Mouse (Mus musculus) adrenal gland, postnatal 25 days (tissue): ENCODE data around the gene Spaca6. TPM values are rescaled to one million over a fixed set of nuclear protein-coding genes. Genes with fewer than 3 reads are reported as not detected.
"Not testable (repeated sequence)": the region's sequence is repeated elsewhere in the genome, so short reads cannot be mapped to it uniquely, and the experiment has no call there.

Experiments used
- DNase-seq: peaks from one replicate; pipeline ENCODE4 v3.0.0; 2021; ENCODE audit warnings: mixed read lengths
- total RNA-seq: library from RNA; stranded (reverse); gene quantifications from 2 replicates; pipeline ENCODE4 v1.2.3, GENCODE M21; 2021

The Spaca6 gene
- total RNA-seq, 1 experiment from 2014 or later: 108 TPM

DNA sequence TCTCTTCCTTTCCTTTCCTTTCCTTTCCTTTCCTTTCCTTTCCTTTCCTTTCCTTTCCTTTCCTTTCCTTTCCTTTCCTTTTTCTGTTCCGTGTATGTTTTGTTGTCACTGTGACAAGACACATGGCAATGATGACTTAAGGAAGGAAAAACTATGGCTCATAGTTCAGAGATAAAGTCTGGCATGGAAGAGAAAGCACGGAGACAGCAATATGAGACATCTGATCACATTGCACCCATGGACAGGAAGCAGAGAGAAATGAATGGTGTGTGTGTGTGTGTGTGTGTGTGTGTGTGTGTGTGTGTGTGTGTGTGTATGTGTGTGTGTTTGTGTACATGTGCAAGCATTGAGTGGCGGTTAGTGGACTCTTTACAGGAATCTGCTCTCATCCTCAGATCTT, 17.6 kb downstream of the Spaca6 start:
- not testable (repeated sequence) for DNase-seq

DNA sequence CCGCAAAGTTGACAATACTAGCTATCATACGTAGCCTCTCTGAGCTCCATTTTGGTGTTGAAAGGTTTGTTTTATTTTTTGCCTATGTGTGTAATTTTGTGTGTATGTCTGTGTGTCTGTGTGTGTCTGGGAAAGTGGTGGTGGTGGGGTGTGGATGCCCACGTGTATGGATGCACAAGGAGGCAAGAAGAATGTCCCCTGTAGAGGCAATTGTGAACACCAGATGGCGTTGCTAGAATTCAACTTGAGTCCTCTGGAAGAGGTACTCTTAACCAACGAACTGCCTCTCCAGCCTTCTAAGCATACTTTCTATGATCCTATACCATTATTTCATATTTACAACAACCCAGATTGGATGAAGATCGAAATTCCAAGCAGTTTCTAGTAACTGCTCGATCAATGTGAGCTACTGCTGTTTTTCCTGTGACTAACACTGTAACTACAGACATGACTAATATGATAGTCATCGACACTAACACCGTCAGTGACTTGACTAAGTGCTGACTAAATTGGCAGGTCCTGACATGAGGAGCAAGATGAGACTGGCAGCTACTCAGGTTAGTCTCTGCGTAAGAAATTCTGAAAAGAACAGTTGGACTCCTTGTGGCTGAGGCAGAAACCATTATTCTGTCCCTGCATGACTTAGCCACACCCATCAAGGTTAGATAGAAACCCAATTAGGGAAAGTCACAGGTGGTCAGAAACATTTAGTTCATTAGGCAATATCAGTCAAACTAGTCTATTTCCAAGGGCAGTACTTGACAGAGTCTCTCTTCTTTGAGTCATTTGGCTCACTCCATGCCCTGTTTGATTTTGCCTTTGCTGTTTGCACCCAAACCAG, 18.4 kb downstream of the Spaca6 start:
- no peak for DNase-seq

DNA sequence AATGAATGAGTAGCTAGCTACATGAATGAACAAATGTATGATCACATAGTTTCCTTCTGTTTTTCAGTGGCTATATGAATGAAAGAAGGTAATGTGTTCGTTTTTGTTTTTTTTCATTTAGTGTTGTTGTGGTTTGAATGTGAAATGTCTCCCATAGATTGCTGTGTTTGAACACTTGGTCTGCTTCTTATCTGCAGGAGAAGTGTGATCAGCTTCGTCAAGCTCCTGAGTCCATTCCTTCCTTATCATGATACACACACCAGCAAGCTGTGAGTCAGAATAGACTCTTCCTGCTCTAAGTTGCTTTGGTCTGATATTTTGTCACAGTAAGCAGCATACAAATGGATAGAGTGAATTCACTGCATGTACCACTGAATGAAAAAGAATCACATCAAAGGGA, 22.0 kb downstream of the Spaca6 start:
- DNase-seq: no peak

GRCm38 (mm10) chr17:17849906-17850712, 23.2 kb downstream of the Spaca6 start:
- DNase-seq: no peak

DNA sequence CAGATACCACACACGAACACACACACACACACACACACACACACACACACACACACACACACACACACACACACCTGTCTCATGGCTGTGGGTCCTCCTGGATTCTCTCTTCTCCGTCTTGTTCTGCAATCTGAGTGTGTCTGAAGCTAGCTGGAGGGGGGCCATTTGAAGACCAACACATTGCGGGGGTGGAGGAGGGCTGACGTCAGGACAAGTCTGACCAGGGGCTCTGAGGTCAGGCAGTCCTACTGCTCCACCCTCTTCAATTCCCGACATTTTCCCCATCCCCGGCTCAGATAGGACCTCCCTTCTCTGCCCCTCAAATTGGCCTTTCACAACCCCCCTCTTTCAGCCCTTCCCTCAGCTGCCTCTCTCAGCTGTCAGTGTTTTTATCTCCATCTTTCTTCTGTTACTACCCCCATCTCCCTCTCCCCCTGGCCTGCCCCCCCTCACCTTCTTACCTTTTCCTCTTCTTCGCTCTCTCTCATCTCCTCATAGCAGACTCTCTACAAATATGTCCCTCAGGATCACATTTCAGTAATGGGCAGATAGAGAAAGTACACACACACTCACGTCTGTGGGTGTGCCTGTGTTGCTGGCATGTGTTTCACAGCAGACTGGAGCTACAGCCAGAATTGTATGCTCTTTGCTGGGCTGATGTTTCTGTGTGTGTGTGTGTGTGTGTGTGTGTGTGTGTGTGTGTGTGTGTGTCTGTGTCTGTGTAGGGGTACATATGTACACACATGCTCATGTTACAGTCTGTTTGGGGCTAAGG, 28.3 kb downstream of the Spaca6 start, which contains the start of gene Has1:
Gene Has1 (minus strand): TSS at position 142 of the 775 bp plus-strand sequence.
- DNase-seq: no peak

DNA sequence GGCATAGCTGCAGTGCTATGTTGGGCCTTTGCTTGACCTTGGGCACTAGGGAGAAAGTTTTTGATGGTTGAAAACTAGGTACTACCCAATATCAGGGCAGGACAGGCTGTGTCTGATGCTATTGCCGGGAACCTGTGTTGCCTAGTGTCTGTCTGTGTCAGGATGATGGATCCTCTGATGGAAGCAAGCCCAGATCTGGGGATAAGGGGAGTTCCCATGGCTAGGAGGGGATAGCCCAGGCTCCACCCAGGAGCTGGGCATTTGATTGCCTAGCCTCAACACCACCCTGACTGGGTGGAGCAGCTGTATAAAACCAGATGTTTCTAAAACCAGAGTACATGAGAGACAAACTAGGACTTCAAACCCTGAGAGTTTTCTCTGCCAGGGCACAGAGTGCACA, 29.7 kb downstream of the Spaca6 start:
- DNase-seq: no peak

DNA sequence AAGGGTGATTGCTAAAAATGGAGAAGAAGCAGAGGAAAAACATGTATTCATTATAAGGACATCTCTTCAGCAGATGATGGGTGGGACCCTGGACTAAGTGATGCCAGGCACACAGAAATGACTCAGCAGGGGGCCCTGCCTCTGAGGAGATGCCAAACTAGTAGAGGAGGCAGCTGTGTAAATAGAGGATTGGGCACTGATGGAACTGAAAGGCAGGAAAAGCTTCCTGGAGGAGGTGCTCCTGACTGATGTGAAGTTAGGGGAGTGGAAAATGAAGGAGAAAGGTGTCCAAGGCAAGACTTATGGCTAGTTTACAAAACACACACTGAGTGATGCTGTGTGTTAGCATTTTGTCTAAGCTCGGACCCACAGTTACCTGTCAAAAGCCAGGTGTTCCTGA, 30.5 kb downstream of the Spaca6 start:
- DNase-seq: no peak

DNA sequence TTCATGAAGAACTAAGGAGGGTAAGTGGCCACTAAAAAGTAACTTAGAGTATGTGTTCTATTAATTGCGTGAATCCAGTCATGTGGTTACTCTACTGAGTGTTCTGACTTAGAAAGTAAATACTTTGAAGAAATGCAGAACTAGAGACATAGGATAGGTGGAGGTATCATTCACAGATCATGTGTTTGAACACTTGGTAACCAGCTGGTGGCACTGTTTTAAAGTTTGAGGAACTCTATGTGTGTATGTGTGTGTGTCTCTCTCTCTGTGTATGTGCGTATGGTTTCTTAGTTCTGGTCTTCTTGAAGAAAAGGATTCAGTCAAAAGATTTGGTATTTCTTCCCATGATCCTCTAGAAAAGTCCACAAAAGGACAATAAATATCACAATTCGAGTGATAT, 33.2 kb downstream of the Spaca6 start:
- DNase-seq: no peak

GRCm38 (mm10) chr17:17862360-17862759, 35.4 kb downstream of the Spaca6 start:
- no peak for DNase-seq

GRCm38 (mm10) chr17:17865168-17865567, 38.2 kb downstream of the Spaca6 start:
- no peak for DNase-seq

- no peak for DNase-seq
Measured at GRCm38 (mm10) chr17:17866801-17867469, 40.0 kb downstream of the Spaca6 start.

DNA sequence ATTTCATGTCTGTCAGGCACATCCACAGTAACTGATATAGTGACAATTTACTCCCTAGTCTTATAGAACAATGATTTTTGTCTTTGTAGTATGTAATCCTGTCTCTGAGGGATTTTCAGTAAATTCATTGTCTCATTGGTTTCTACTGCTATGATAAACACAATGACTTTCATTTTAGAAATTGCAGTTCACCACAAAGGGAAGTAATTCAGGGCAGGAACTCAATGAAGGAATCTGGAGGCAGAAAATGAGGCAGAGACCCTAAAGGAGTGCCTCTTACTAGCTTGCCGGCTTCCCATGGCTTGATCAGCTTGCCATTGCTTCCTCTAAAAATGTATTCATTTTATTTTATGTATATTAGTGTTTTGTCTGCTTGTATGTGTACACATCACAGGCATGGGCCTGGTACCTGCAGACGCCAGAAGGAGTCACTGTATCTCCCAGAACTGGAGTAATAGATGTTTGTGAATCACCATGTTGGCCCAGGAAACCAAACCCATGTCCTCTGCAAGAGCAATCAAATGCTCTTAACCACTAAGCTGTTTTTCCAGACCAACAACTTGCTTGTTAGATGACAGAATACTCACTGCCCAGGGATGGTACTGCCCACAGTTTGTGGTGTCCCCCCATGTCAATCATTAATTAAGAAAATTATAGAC, 44.1 kb downstream of the Spaca6 start:
- DNase-seq: no peak

DNA sequence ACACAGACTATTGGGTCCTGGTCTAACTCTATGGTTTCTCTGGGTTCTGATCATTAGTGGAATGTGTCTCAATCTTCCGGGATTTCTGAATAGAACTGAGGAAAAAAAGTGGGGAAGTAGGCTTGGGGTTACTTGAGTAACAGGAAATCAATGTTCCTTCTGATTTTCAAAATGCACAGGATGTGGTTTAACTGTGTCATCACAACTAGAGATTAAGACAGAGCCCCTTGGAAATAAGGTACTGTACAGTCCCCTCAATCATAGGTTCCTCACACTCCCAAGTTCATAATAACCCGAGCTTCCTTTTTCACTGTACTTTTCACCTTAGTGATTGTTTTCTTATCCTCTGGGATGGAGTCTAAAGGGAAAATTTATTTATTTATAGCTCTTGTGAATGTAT, 44.7 kb downstream of the Spaca6 start:
- DNase-seq: no peak

DNA sequence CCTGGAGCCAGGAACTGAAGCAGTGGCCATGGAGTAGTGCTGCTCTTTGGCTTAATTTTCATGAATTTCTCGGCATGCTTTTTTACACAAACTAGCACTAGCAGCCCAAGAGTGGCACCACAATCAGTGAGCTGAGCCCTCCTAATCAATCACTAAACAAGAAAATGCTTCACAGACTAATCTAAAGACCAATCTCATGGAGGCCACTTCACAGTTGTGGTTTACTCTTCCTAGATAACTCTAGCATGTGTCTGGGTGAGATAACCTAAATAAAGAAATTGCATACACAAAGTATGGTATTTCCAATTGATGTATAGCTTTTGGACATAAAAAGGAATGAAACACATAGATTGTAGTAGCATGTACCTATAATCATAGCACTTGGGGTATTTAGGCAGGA, 52.4 kb downstream of the Spaca6 start:
- no peak for DNase-seq

DNA sequence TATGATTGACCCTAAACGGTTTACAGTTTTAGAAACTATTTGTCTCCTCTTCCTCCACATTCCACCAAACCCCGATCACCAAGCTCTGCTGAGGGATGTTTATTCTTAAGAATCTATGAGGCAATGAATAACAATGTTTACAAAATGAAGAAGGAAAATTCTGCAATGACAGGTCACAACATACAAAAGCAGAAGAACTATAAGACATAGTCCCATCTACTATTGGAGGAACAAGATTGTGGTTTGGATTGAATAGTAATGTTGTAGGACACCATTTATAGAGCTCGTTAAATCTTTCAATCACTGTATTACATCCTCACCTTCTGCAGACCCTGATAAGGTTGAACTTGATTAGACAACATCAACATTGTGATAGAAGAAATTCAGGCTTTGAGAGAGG, 55.7 kb downstream of the Spaca6 start:
- DNase-seq: no peak

GRCm38 (mm10) chr17:17883840-17884239, 56.9 kb downstream of the Spaca6 start, which contains the start of gene Fpr1:
TSS of gene Fpr1 (minus strand) at chr17:17883940.
- no peak for DNase-seq

GRCm38 (mm10) chr17:17887774-17888248, 60.9 kb downstream of the Spaca6 start, which contains the start of the genes Fpr2 and Fpr3:
TSS of gene Fpr2 (plus strand) at chr17:17887824.
TSS of gene Fpr3 (plus strand) at chr17:17887852.
- no peak for DNase-seq

DNA sequence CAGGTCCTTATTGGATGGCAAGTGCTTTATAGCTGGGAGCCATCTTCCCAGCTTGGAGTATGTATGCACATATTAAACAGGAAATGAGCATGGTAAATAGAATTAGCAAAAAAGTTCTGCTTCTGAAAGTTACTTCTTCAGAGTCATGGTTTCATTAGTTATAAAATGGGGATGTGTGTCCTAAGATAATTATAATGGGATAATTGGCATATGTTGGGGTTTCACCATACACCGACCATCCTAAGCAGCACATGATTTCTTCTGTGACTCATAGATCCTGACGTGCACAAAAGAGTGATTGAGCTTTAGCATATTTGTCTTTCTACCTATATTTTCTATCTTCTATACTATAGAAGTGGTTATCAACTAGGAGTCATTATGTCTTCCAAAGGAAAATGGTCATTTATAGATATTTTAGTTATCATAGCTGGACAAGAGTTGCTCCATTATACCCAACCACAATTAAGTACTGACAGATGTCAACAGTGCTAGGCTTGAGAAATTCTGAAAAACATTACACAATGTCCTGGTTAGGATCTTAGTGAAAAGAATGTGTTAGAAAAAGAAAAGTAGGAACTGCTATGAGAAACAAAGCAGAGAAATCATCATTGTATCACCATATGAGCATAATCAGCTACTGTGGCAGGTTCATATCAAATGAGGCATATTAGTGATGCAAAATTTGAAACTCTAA, 62.9 kb downstream of the Spaca6 start:
- no peak for DNase-seq
